Mouse (Mus musculus) G1E (cell line): Measurements from ENCODE around the gene Dnajb7. TPM values are rescaled to one million over a fixed set of nuclear protein-coding genes. Genes with fewer than 3 reads are reported as not detected.

Source experiments
- ATAC-seq: 2 replicates; pipeline ENCODE4 v1.8.0; 2016; ENCODE audit warnings: mild to moderate bottlenecking; ENCODE audit not compliant: insufficient number of reproducible peaks, poor library complexity, low FRiP score, severe bottlenecking; ENCODE audit errors: extremely low read depth
- DNase-seq: peaks from one replicate; pipeline ENCODE4 v3.0.0; 2012; ENCODE audit warnings: low spot score
- H3K27me3 ChIP-seq: 2 replicates; pipeline ENCODE4 v1.6.1; 2012; ENCODE audit warnings: mild to moderate bottlenecking, low read length, inconsistent platforms; ENCODE audit not compliant: insufficient read depth
- H3K36me3 ChIP-seq: replicated peaks from 2 replicates; pipeline ENCODE3; 2012; ENCODE audit warnings: mild to moderate bottlenecking, inconsistent platforms
- H3K4me1 ChIP-seq: 2 replicates; pipeline ENCODE4 v1.6.1; 2012; ENCODE audit warnings: low read depth, low read length, inconsistent platforms, mixed read lengths; ENCODE audit not compliant: insufficient read depth
- H3K4me3 ChIP-seq: 2 replicates; pipeline ENCODE4 v1.5.1; 2012; ENCODE audit warnings: low read depth, mild to moderate bottlenecking, inconsistent platforms, low read length, moderate library complexity, mixed read lengths
- H3K9me3 ChIP-seq: replicated peaks from 2 replicates; pipeline ENCODE4 v1.6.1; 2012; ENCODE audit warnings: inconsistent platforms
- CTCF ChIP-seq: IDR thresholded peaks from 2 replicates; pipeline ENCODE4 v1.5.1; 2012; ENCODE audit warnings: low read depth, low read length, inconsistent platforms, mixed read lengths
- GATA1 ChIP-seq: IDR thresholded peaks from 2 replicates; pipeline ENCODE4 v1.6.1; 2012; ENCODE audit warnings: borderline replicate concordance, low read length, inconsistent platforms, mixed read lengths
- GATA2 ChIP-seq: IDR thresholded peaks from 2 replicates; pipeline ENCODE4 v1.6.1; 2012; ENCODE audit warnings: low read depth, low read length, inconsistent platforms, borderline replicate concordance
- POLR2AphosphoS5 ChIP-seq: IDR thresholded peaks from 2 replicates; pipeline ENCODE4 v1.6.1; 2012; ENCODE audit warnings: low read depth, low read length, inconsistent platforms; ENCODE audit not compliant: insufficient replicate concordance
- TAL1 ChIP-seq: conservative IDR thresholded peaks from 2 replicates; pipeline ENCODE4 v1.6.1; 2012; ENCODE audit warnings: low read depth, low read length, inconsistent platforms, mixed read lengths
- polyA plus RNA-seq: library from polyadenylated mRNA; stranded (reverse); fragments of >175 nt; gene quantifications from 2 replicates; pipeline ENCODE4 v1.2.3, GENCODE M21; 2012
- total RNA-seq, 2 experiments: library from RNA; stranded (forward) in 1 of 2; stranded (reverse) in 1 of 2; fragments of 200-1000 nt in 1 of 2; fragments of >200 nt in 1 of 2; fragmentation: Nextera tagmentation in 1 of 2; gene quantifications; 2 replicates each; pipeline ENCODE4 v1.2.3; 2014 to 2017

Dnajb7 gene
- total and polyA plus RNA-seq, 3 experiments, result 0.49 TPM; not detected in 2

DNA sequence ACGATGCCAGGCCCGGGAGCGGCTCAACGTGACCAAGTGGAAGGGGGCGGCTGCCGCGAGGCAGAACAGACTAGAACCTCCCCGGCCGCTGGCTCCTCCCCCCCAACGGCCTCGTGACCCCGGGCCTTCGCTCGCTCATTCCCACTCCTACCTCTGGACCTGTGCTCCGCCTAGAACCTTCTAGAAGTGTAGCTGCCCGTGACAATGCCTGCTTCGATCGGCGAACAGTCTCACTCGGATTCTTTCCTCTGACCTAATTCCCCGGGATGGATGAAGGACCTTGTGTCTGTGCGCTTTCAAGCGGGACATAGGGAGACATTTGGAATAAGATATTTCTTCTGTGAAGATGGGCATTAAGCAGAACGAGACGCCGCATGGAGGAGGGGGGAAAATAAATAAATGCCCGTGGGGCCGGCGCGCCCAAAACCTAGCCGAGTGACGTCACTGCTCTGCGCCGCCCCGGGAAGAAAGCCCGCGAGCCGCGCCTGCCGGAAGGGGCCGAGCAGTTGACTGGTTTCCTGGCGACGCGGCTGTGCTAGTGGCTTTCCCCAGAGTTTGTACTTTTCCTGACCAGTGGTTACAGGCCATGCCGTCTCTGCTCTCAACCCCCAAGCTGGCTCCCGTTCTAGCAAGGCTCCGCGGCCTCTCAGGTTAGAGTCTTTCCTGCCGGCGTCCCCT, 8.3 kb downstream of the Dnajb7 start, which contains the start of the genes St13 and Xpnpep3:
St13 (minus strand) TSS at position 440 of the 678 bp plus-strand sequence.
Xpnpep3 (plus strand) TSS at position 501 of the 678 bp plus-strand sequence.
- Histone ChIP-seq H3K9me3 (no peaks in the 10 kb centered on the region), H3K36me3 (peaks cover 17% of the 10 kb centered on the region), H3K4me3 (peak within 1 kb of the TSS; percentile 96), H3K27me3 (no peaks in the 10 kb centered on the region), H3K4me1 (peaks cover 40% of the 10 kb centered on the region)
- DNase-seq, result peak; percentile 84
- TF ChIP-seq CTCF (no peak), POLR2AphosphoS5 (no peak), TAL1 (no peak), GATA1 (no peak), GATA2 (no peak)
- ATAC-seq, result peak; percentile 92

- TF ChIP-seq POLR2AphosphoS5 (no peak), GATA1 (no peak), GATA2 (no peak), CTCF (no peak), TAL1 (no peak)
- Histone ChIP-seq H3K4me3 (peak overlapping the region; percentile 96), H3K36me3 (peaks cover 17% of the 10 kb centered on the region), H3K9me3 (no peaks in the 10 kb centered on the region), H3K27me3 (no peaks in the 10 kb centered on the region), H3K4me1 (peaks cover 44% of the 10 kb centered on the region)
- ATAC-seq (no peak), DNase-seq (no peak)
These were observed 8.8 kb downstream of the Dnajb7 start for GRCm38 (mm10) chr15:81399297-81399637.

DNA sequence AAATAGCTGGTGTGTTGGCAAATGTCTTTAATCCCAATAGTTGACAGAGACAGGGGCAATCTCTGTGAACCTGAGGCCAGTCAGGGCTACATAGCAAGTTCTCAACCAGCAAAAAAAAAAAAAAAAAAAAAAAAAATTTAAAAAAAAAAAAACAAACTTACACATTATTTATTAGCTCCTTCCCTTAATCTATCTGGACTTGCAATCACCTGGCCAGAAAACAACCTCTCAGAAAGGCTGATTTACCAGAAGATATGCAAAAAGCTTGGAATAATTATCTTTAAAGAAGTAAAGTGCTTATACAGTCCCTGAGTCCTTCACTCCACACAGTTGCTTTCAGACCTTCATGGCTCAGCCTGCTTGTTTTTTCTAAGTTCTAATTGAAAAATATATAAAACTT, 9.9 kb downstream of the Dnajb7 start:
- Histone ChIP-seq H3K4me3 (peak overlapping the region; percentile 96), H3K27me3 (no peaks in the 10 kb centered on the region), H3K9me3 (no peaks in the 10 kb centered on the region), H3K4me1 (peaks cover 54% of the 10 kb centered on the region), H3K36me3 (peaks cover 24% of the 10 kb centered on the region)
- DNase-seq (no peak), ATAC-seq (no peak)
- TF ChIP-seq CTCF (no peak), GATA1 (no peak), POLR2AphosphoS5 (no peak), GATA2 (no peak), TAL1 (no peak)

DNA sequence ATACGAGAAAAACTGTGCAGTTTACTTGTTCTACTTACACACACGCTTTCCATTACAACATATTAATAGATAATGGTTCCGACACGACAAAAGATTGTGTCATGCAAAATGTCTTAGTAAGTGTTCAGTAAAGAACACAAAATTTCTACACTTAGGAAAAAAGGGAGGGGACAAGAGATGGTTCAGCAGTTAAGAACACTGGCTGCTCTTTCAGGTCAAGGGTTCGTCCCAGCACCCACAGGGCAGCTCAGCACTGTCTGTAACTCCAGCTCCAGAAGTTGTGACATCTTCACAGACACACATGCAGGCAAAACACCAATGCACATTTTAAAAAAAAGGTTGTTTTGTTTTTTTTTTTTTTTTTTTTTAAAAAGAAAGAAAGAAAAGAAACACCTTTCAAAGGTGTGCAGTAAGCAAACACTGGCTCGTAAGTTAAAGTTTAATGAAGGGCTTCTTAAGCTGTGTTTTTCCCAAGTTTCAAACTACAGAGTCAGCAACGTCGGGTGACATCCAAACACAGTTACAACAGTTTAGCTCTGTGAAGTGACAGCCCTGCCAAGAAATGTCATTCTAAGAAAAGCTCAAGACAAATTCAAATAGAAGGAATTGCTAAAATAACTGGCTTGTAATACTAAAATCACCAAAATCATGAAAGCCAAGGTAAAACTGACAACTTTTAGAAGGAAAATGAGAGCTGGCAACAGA, 13.7 kb downstream of the Dnajb7 start:
- DNase-seq, result no peak
- Histone ChIP-seq H3K9me3 (no peaks in the 10 kb centered on the region), H3K4me3 (no peak overlapping the region), H3K4me1 (peaks cover 55% of the 10 kb centered on the region), H3K36me3 (peaks cover 47% of the 10 kb centered on the region), H3K27me3 (no peaks in the 10 kb centered on the region)
- no peak for ATAC-seq
- TF ChIP-seq GATA2 (no peak), GATA1 (no peak), CTCF (no peak), POLR2AphosphoS5 (no peak), TAL1 (no peak)

- H3K27me3 ChIP-seq, result no peaks in the 10 kb centered on the region
- TF ChIP-seq POLR2AphosphoS5 (no peak), GATA2 (no peak), GATA1 (no peak), TAL1 (no peak), CTCF (no peak)
- ATAC-seq (no peak), DNase-seq (peak; percentile 2)
- no peaks in the 10 kb centered on the region for H3K9me3 ChIP-seq
- no peak overlapping the region; the same call in 1 of the 2 replicates for H3K4me3 ChIP-seq
- H3K4me1 ChIP-seq, result peaks cover 54% of the 10 kb centered on the region
- H3K36me3 ChIP-seq, result peaks cover 60% of the 10 kb centered on the region
These were observed 15.1 kb downstream of the Dnajb7 start for GRCm38 (mm10) chr15:81392997-81393396.

GRCm38 (mm10) chr15:81386327-81386726, 21.8 kb downstream of the Dnajb7 start:
- peaks cover 93% of the 10 kb centered on the region for H3K36me3 ChIP-seq
- peaks cover 2% of the 10 kb centered on the region; the same call in 1 of the 2 replicates for H3K4me1 ChIP-seq
- no peak for DNase-seq
- H3K27me3 ChIP-seq, result no peaks in the 10 kb centered on the region
- ATAC-seq, result no peak
- H3K4me3 ChIP-seq, result no peak overlapping the region
- no peaks in the 10 kb centered on the region for H3K9me3 ChIP-seq
- TF ChIP-seq POLR2AphosphoS5 (no peak), GATA2 (no peak), GATA1 (no peak), TAL1 (no peak), CTCF (no peak)
